Comparison of ENCODE assay signal across 9 mouse cellular contexts in the genomic region with DNA sequence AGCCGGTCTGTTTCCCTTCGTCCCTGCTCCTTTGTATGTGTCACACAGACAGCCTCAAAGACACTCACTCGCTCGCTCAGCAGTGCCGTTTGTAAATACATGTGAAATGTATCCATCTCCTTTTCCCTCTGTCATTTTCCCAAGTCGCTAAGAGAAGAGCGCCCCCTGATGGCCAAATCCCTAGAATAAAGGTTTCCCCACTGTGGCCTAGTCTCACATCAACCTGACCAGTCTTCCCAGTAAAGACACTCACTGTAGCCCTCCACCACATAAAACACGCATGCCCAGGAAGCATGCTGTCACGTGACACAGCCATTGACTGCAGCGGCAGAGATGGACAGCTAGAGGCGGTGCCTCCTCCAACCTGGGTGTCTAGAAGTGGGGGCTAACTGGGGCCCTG. TPM values are rescaled to one million over a fixed set of nuclear protein-coding genes. Genes with fewer than 3 reads are reported as not detected.
A peak's percentile ranks its signal among the peaks of the same experiment; 100 is the strongest.
DNase-seq lines count a peak whose midpoint lies in the region; ATAC-seq and TF ChIP-seq lines count a peak whose summit lies in the region.
"Had no signal": no experiment of that assay in that cellular context is flagged by ENCODE, and none has a peak within 500 bp of the region (broad histone marks: within the 10 kb centered on the region; RNA-seq: fewer than 3 reads in every experiment).

No protein-coding gene starts in this region.

- H3K27ac ChIP-seq in cerebellum, adult 2 months (ENCODE audit: insufficient read depth, low read length): no peak overlapping the region
- H3K27ac ChIP-seq in lung, embryonic 14.5 days (ENCODE audit: low read depth): no peak overlapping the region
- H3K27ac ChIP-seq: liver, embryonic 15.5 days had no signal

- no peak for TF ChIP-seq POLR2A in cerebellum, adult 2 months (IDR thresholded peaks at IDR 0.05; ENCODE audit: borderline replicate concordance, insufficient read depth, low read length)
- TF ChIP-seq POLR2A in lung, adult 2 months (IDR thresholded peaks at IDR 0.05; ENCODE audit: borderline replicate concordance, extremely low read depth, low read depth, low read length): no peak

- WGBS in cerebellum, adult 2 months: 59% methylated on average over 11 of the region's 11 CpGs
- WGBS in lung, embryonic 14.5 days: 31% methylated on average over 11 of the region's 11 CpGs
- 47% methylated on average over 11 of the region's 11 CpGs for WGBS in lung, adult 2 months

- ATAC-seq in lung, embryonic 14.5 days (ENCODE audit: insufficient read depth): peak; percentile 36; the same call in 1 of the 2 replicates

- no peaks in the 10 kb centered on the region for H3K27me3 ChIP-seq in cerebellum, adult 2 months (ENCODE audit: control insufficient read depth, insufficient read depth, low read length)
- H3K27me3 ChIP-seq in lung, embryonic 14.5 days (ENCODE audit: insufficient read depth, low read length): no peaks in the 10 kb centered on the region
- H3K27me3 ChIP-seq: liver, embryonic 15.5 days had no signal

- H3K9ac ChIP-seq in lung, embryonic 14.5 days: no peak overlapping the region
- H3K9ac ChIP-seq: liver, embryonic 15.5 days had no signal

- H3K9me3 ChIP-seq in lung, embryonic 14.5 days (ENCODE audit: low read depth, low read length): no peaks in the 10 kb centered on the region
- H3K9me3 ChIP-seq: liver, embryonic 15.5 days had no signal

- H3K4me3 ChIP-seq in cerebellum, adult 2 months (replicated peaks; ENCODE audit: insufficient read depth, low read depth, low read length): no peak overlapping the region
- no peak overlapping the region for H3K4me3 ChIP-seq in lung, embryonic 14.5 days (ENCODE audit: low read depth, low read length)
- no peak overlapping the region for H3K4me3 ChIP-seq in lung, adult 2 months (replicated peaks; ENCODE audit: extremely low read depth, low read depth, low read length)
- H3K4me3 ChIP-seq: liver, embryonic 15.5 days had no signal

- no peaks in the 10 kb centered on the region for H3K36me3 ChIP-seq in lung, embryonic 14.5 days (ENCODE audit: insufficient read depth)
- H3K36me3 ChIP-seq: liver, embryonic 15.5 days had no signal

- H3K4me1 ChIP-seq in cerebellum, adult 2 months (ENCODE audit: control insufficient read depth, insufficient read depth, low read length): no peaks in the 10 kb centered on the region
- no peaks in the 10 kb centered on the region for H3K4me1 ChIP-seq in lung, embryonic 14.5 days (ENCODE audit: insufficient read depth)
- no peaks in the 10 kb centered on the region for H3K4me1 ChIP-seq in lung, adult 2 months (ENCODE audit: control insufficient read depth, insufficient read depth, low read length)
- H3K4me1 ChIP-seq: liver, embryonic 15.5 days had no signal

- no peak for DNase-seq in cerebellum, adult 2 months
- no peak for DNase-seq in cerebellum, adult 11-12 months
- DNase-seq in lung, embryonic 14.5 days: peak; percentile 70
- no peak for DNase-seq in lung, adult 2 months
- peak; percentile 31 to 61 for DNase-seq in cerebellum, postnatal 25 days
- DNase-seq in kidney, postnatal 4 days: peak; percentile 74
- peak; percentile 53 for DNase-seq in naive thymus-derived CD4-positive, alpha-beta T cell, adult 2 months (ENCODE audit: low read depth)
- no peak for DNase-seq in yolk sac, embryonic 10.5 days (ENCODE audit: low spot score)

- TF ChIP-seq CTCF in cerebellum, adult 2 months (IDR thresholded peaks at IDR 0.05; ENCODE audit: borderline replicate concordance, insufficient read depth, low read depth, low read length): peak; percentile 32; the same call in 1 of the 2 replicates
- peak; percentile 70 for TF ChIP-seq CTCF in lung, embryonic 14.5 days (IDR thresholded peaks at IDR 0.05; ENCODE audit: low read depth)
- TF ChIP-seq CTCF in lung, adult 2 months (IDR thresholded peaks at IDR 0.05; ENCODE audit: insufficient read depth, low read length): no peak

- no peak overlapping the region for H3K4me2 ChIP-seq in lung, embryonic 14.5 days
- H3K4me2 ChIP-seq: liver, embryonic 15.5 days had no signal

RNA-seq across cellular contexts. Expression of a gene that starts 8.9 kb away (rescaled TPM):
- polyA plus RNA-seq in cerebellum, adult 2 months (2012; rRNA removed): 13.6 and 13.9 TPM in 2 replicates
- 19.4 and 19.7 TPM in 2 replicates for polyA plus RNA-seq in lung, embryonic 14.5 days (2014; fragmentation: Nextera tagmentation; extraction: Ambion mirVana)
- 13.7 and 19.7 TPM in 2 replicates for polyA plus RNA-seq in lung, adult 2 months (2012; rRNA removed)

Comparison
In these comparisons a context has a peak if more than half of its experiments do, and no peak if none do; other contexts are left out.
1. DNase-seq: peak in lung, embryonic 14.5 days (single experiment), cerebellum, postnatal 25 days (2 of 2), kidney, postnatal 4 days (2 of 2) and naive thymus-derived CD4-positive, alpha-beta T cell, adult 2 months (single experiment); none in cerebellum, adult 2 months (0 of 2), cerebellum, adult 11-12 months (single experiment), lung, adult 2 months (single experiment) and yolk sac, embryonic 10.5 days (single experiment).